Mouse (Mus musculus) heart, adult 2 months (tissue): Measurements from ENCODE around the gene Grem1.

Source experiments
- CTCF ChIP-seq: fragments of 200-600 bp; IDR thresholded peaks from 2 replicates; pipeline ENCODE4 v1.8.1; 2022; ENCODE audit warnings: antibody characterized with exemption, mild to moderate bottlenecking, moderate library complexity
- EP300 ChIP-seq: fragments of 200-500 bp; IDR thresholded peaks from 2 replicates; pipeline ENCODE4 v1.6.1; 2011; ENCODE audit warnings: low read depth, low read length, control low read depth; ENCODE audit not compliant: insufficient read depth
- POLR2A ChIP-seq: fragments of 200-500 bp; IDR thresholded peaks from 2 replicates; pipeline ENCODE4 v1.6.1; 2011; ENCODE audit warnings: mild to moderate bottlenecking, low read depth, low read length, control low read depth; ENCODE audit not compliant: insufficient read depth

DNA sequence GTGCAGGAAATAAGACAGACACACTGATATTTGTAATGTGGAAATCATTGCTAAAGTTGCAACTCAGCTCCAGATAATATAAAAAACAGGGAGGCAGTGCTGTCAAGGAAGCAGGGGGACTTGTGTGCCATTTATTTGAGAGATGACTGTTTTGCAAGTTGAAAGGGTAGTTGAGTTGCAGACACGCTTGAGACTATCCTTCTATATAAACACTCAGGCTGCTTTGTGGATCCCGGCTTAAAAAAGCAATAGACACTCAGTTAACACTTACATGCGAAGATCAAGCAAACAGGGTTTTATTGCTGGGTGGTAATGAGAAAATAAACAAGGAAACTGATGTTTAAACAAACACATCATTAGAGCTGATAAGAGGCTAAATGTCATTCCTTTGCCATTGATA lies 26.4 kb upstream of the Grem1 start:
- TF ChIP-seq POLR2A (no peak), CTCF (no peak), EP300 (no peak)
